Mouse (Mus musculus): ENCODE measurements around the gene Fam129b.

DNA sequence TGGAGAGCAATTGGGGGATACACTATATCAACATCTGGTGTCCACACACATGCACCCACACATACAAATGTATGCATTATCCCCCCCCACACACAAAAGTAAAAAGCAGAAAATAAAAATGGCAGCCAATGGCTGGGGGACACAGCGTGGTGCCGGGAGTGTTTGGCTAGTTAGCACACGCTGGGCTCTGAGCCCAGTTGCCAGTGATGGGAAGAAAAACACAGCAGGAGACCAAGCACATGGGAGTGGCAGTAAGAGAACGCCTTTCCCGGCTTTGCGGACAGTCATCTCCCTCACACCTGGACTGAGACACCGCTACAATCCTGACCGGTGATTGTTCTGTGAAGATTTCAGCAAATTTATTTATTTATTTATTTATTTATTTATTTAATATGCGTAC lies 95.3 kb downstream of the Fam129b start:
- no peak for TF ChIP-seq CTCF (IDR thresholded peaks at IDR 0.05; ENCODE audit: extremely low read depth, insufficient read length, insufficient replicate concordance, low read depth, low read length)
- no peak for TF ChIP-seq POLR2A (IDR thresholded peaks at IDR 0.05; ENCODE audit: low read depth, low read length)
